Mouse (Mus musculus) brain, embryonic 14.5 days (tissue): ENCODE measurements at regions not wholly inside any gene's neighbourhood (a gene's known extent, or its start where the extent isn't known, plus 50 kb on each side); places are given as distances from the start of the nearest gene placed in this dataset.

Source experiments
- CTCF ChIP-seq: fragments of 200-500 bp; IDR thresholded peaks from 2 replicates; pipeline ENCODE4 v1.5.1; 2012; ENCODE audit warnings: inconsistent platforms, mild to moderate bottlenecking, moderate library complexity, borderline replicate concordance; ENCODE audit not compliant: insufficient read depth, insufficient read length; ENCODE audit errors: extremely low read depth
- POLR2A ChIP-seq: fragments of 200-500 bp; IDR thresholded peaks from 2 replicates; pipeline ENCODE4 v1.6.1; 2012; ENCODE audit warnings: mild to moderate bottlenecking, inconsistent platforms, borderline replicate concordance; ENCODE audit not compliant: poor library complexity, insufficient read depth, insufficient read length, severe bottlenecking; ENCODE audit errors: extremely low read depth

- TF ChIP-seq CTCF: peak; percentile 30; the same call in 1 of the 2 replicates
- TF ChIP-seq POLR2A: no peak
These were observed 402.1 kb upstream of the Map3k7 start for GRCm38 (mm10) chr4:31561823-31562222.
